Mouse (Mus musculus) forebrain, postnatal 0 days (tissue): ENCODE results near the gene Wtip. TPM values are rescaled to one million over a fixed set of nuclear protein-coding genes. Genes with fewer than 3 reads are reported as not detected.
"Not testable (repeated sequence)": the region's sequence is repeated elsewhere in the genome, so short reads cannot be mapped to it uniquely, and the experiment has no call there.

Experiments used
- ATAC-seq: fragments of 200-750 bp; cut with Nextera tagmentation; 2 replicates; pipeline ENCODE4 v1.8.0; 2017; ENCODE audit warnings: mild to moderate bottlenecking, moderate library complexity
- DNase-seq: peaks from one replicate; pipeline ENCODE4 v3.0.0-alpha.2; 2015
- H3K27ac ChIP-seq: fragments of 300-500 bp; sonication (generic); 2 replicates; pipeline ENCODE4 v1.5.1; 2014; ENCODE audit warnings: low read depth, mild to moderate bottlenecking, antibody characterized with exemption, low read length, moderate library complexity, mixed read lengths
- H3K27me3 ChIP-seq: fragments of 300-500 bp; sonication (generic); 2 replicates; pipeline ENCODE4 v1.6.1; 2014; ENCODE audit warnings: mild to moderate bottlenecking, low read length, mixed read lengths; ENCODE audit not compliant: insufficient read depth
- H3K36me3 ChIP-seq: fragments of 300-500 bp; sonication (generic); 2 replicates; pipeline ENCODE4 v1.6.1; 2014; ENCODE audit warnings: mild to moderate bottlenecking, moderate library complexity; ENCODE audit not compliant: insufficient read depth
- H3K4me1 ChIP-seq: fragments of 300-500 bp; sonication (generic); 2 replicates; pipeline ENCODE4 v1.6.1; 2014; ENCODE audit warnings: antibody characterized with exemption; ENCODE audit not compliant: insufficient read depth
- H3K4me2 ChIP-seq: fragments of 300-500 bp; sonication (generic); 2 replicates; pipeline ENCODE4 v1.6.1; 2014; ENCODE audit warnings: low read depth, mild to moderate bottlenecking, moderate library complexity
- H3K4me3 ChIP-seq: fragments of 300-500 bp; sonication (generic); 2 replicates; pipeline ENCODE4 v1.5.1; 2014; ENCODE audit warnings: low read depth, low read length, mixed read lengths
- H3K9ac ChIP-seq: fragments of 300-500 bp; sonication (generic); 2 replicates; pipeline ENCODE4 v1.6.1; 2014; ENCODE audit warnings: mild to moderate bottlenecking
- H3K9me3 ChIP-seq: fragments of 300-500 bp; sonication (generic); 2 replicates; pipeline ENCODE4 v1.6.1; 2016; ENCODE audit warnings: low read length
- CTCF ChIP-seq: sonication (generic); IDR thresholded peaks from 2 replicates; pipeline ENCODE4 v1.5.1; 2016; ENCODE audit warnings: antibody characterized with exemption, control low read depth, low read depth
- WGBS: fragments of 180-500 bp; shearing (Covaris S2); extraction: QIAGEN DNeasy Blood & Tissue Kit; methylation state at CpG from one replicate; pipeline ENCODE4 v1.1.7; 2014; 5-methylcytosine and 5-hydroxymethylcytosine counted together
- polyA plus RNA-seq: library from polyadenylated mRNA; unstranded; fragments of >200 nt; fragmentation: Nextera tagmentation; extraction: Ambion mirVana; gene quantifications from 2 replicates; pipeline ENCODE4 v1.2.1, GENCODE M21; 2015
- total RNA-seq: library from RNA; depleted of rRNA; stranded (reverse); fragments of >200 nt; gene quantifications from 2 replicates; pipeline ENCODE4 v1.2.3, GENCODE M21; 2014; rRNA removed

The Wtip gene
- total RNA-seq (36.8 and 42.1 TPM in 2 replicates), polyA plus RNA-seq (2.6 and 3.4 TPM in 2 replicates)

GRCm38 (mm10) chr7:34133117-34133762, at the start of gene Wtip:
TSS of gene Wtip (minus strand) at chr7:34133268.
- Histone ChIP-seq H3K4me2 (peak within 1 kb of the TSS; percentile 64), H3K27ac (peak within 1 kb of the TSS; percentile 80), H3K4me3 (peak within 1 kb of the TSS; percentile 84), H3K36me3 (no peaks in the 10 kb centered on the region), H3K4me1 (peaks cover 13% of the 10 kb centered on the region), H3K9me3 (no peaks in the 10 kb centered on the region), H3K27me3 (no peaks in the 10 kb centered on the region), H3K9ac (peak within 1 kb of the TSS; percentile 78)
- WGBS, result under 1% methylated on average over 45 of the region's 65 CpGs
- peak; percentile 84 for ATAC-seq
- DNase-seq, result peak; percentile 87
- TF ChIP-seq CTCF, result no peak

GRCm38 (mm10) chr7:34176241-34176640, 43.2 kb upstream of the Wtip start:
- not testable (repeated sequence) for H3K9ac ChIP-seq, H3K4me3 ChIP-seq, H3K4me2 ChIP-seq, H3K9me3 ChIP-seq, DNase-seq, H3K27ac ChIP-seq, H3K27me3 ChIP-seq, H3K36me3 ChIP-seq, H3K4me1 ChIP-seq, ATAC-seq
- 84% methylated on average over 6 of the region's 6 CpGs for WGBS

- no peak overlapping the region for H3K4me3 ChIP-seq
- H3K9me3 ChIP-seq, result no peaks in the 10 kb centered on the region
- ATAC-seq (no peak), DNase-seq (no peak)
- H3K27ac ChIP-seq, result no peak overlapping the region
- no peak overlapping the region for H3K4me2 ChIP-seq
- TF ChIP-seq CTCF, result no peak
- peaks cover 3% of the 10 kb centered on the region; the same call in 1 of the 2 replicates for H3K4me1 ChIP-seq
- no peaks in the 10 kb centered on the region for H3K36me3 ChIP-seq
- no peak overlapping the region for H3K9ac ChIP-seq
- no peaks in the 10 kb centered on the region for H3K27me3 ChIP-seq
- WGBS, result 70% methylated on average over 1 of the region's 1 CpGs
Observed at GRCm38 (mm10) chr7:34172251-34172650, 39.2 kb upstream of the Wtip start.

GRCm38 (mm10) chr7:34169454-34169853, 36.4 kb upstream of the Wtip start, which contains the start of gene Uba2:
TSS of gene Uba2 (minus strand) at chr7:34169599.
- no peaks in the 10 kb centered on the region for H3K27me3 ChIP-seq
- H3K4me2 ChIP-seq, result peak within 1 kb of the TSS; percentile 78
- DNase-seq, result no peak
- peaks cover 6% of the 10 kb centered on the region for H3K36me3 ChIP-seq
- no peak for TF ChIP-seq CTCF
- peaks cover 8% of the 10 kb centered on the region; the same call in 1 of the 2 replicates for H3K4me1 ChIP-seq
- H3K9ac ChIP-seq, result peak within 1 kb of the TSS; percentile 86
- peak within 1 kb of the TSS; percentile 85 for H3K27ac ChIP-seq
- WGBS, result 80% methylated on average over 3 of the region's 3 CpGs
- H3K9me3 ChIP-seq, result no peaks in the 10 kb centered on the region
- H3K4me3 ChIP-seq, result peak within 1 kb of the TSS; percentile 90
- no peak for ATAC-seq

- 9% methylated on average over 30 of the region's 30 CpGs for WGBS
- H3K9me3 ChIP-seq, result no peaks in the 10 kb centered on the region
- peak overlapping the region; percentile 86 for H3K9ac ChIP-seq
- H3K4me2 ChIP-seq, result peak overlapping the region; percentile 78
- 0 out of 2 replicates have a peak, but pooled peaks have one; percentile 5 for TF ChIP-seq CTCF
- ATAC-seq (peak; percentile 98), DNase-seq (peak; percentile 95)
- peaks cover 8% of the 10 kb centered on the region; the same call in 1 of the 2 replicates for H3K4me1 ChIP-seq
- H3K27ac ChIP-seq, result peak overlapping the region; percentile 85
- peaks cover 12% of the 10 kb centered on the region for H3K36me3 ChIP-seq
- peak overlapping the region; percentile 90 for H3K4me3 ChIP-seq
- no peaks in the 10 kb centered on the region for H3K27me3 ChIP-seq
Observed at GRCm38 (mm10) chr7:34168470-34169251, 35.6 kb upstream of the Wtip start.

GRCm38 (mm10) chr7:34167766-34168469, 34.9 kb upstream of the Wtip start:
- Histone ChIP-seq H3K4me3 (peak overlapping the region; percentile 90), H3K4me1 (peaks cover 8% of the 10 kb centered on the region; the same call in 1 of the 2 replicates), H3K36me3 (peaks cover 19% of the 10 kb centered on the region), H3K27ac (peak overlapping the region; percentile 85), H3K27me3 (no peaks in the 10 kb centered on the region), H3K9ac (peak overlapping the region; percentile 86), H3K4me2 (peak overlapping the region; percentile 78), H3K9me3 (no peaks in the 10 kb centered on the region)
- no peak for DNase-seq
- peak; percentile 72 for ATAC-seq
- no peak for TF ChIP-seq CTCF
- under 1% methylated on average over 53 of the region's 54 CpGs for WGBS
